ENCODE assay signal across 13 mouse cellular contexts in genomic region chr10:18445603-18446358, GRCm38 (mm10).
DNase-seq lines count a peak whose midpoint lies in the region; ATAC-seq and TF ChIP-seq lines count a peak whose summit lies in the region.
"Had no signal": no experiment of that assay in that cellular context is flagged by ENCODE, and none has a peak within 500 bp of the region (broad histone marks: within the 10 kb centered on the region; RNA-seq: fewer than 3 reads in every experiment).

No protein-coding gene starts in this region.

- H3K27ac ChIP-seq in layer of hippocampus, adult 2 months = peak overlapping the region; percentile 53; the same call in 1 of the 2 replicates
- peak overlapping the region; percentile 57 for H3K27ac ChIP-seq in embryonic facial prominence, embryonic 10.5 days (replicated peaks)
- H3K27ac ChIP-seq in forebrain, embryonic 16.5 days (ENCODE audit: low read length) = peak overlapping the region; percentile 37; the same call in 1 of the 2 replicates
- H3K27ac ChIP-seq in midbrain, embryonic 16.5 days (ENCODE audit: low read length) = peak overlapping the region; percentile 11; the same call in 1 of the 2 replicates
- H3K27ac ChIP-seq: limb, embryonic 13.5 days; macrophage had no signal

- H3K36me3 ChIP-seq in embryonic facial prominence, embryonic 10.5 days (replicated peaks) = no peaks in the 10 kb centered on the region
- H3K36me3 ChIP-seq in forebrain, embryonic 16.5 days (ENCODE audit: control insufficient read depth, insufficient read depth) = no peaks in the 10 kb centered on the region
- H3K36me3 ChIP-seq in midbrain, embryonic 16.5 days (ENCODE audit: control insufficient read depth, insufficient read depth, low read length) = 0 out of 2 replicates have a peak, but pooled peaks cover 2% of the 10 kb centered on the region
- H3K36me3 ChIP-seq: G1E; limb, embryonic 13.5 days had no signal

- no peak for DNase-seq in layer of hippocampus, adult 2 months (ENCODE audit: low spot score in 2 of 2)
- DNase-seq in layer of hippocampus, adult 18-20 months (ENCODE audit: low spot score in 2 of 2) = no peak
- DNase-seq in embryonic facial prominence, embryonic 10.5 days (ENCODE audit: low spot score) = no peak
- no peak for DNase-seq in adrenal gland, adult 2 months
- DNase-seq in frontal cortex, postnatal 36 days (ENCODE audit: low spot score in 2 of 2) = no peak
- DNase-seq in cerebellum, postnatal 14 days = no peak
- DNase-seq: adrenal gland, postnatal 36 days; cerebellum, adult 8-10 months had no signal

- H3K9me3 ChIP-seq in embryonic facial prominence, embryonic 10.5 days = no peaks in the 10 kb centered on the region
- no peaks in the 10 kb centered on the region for H3K9me3 ChIP-seq in forebrain, embryonic 16.5 days (ENCODE audit: control insufficient read depth, low read length)
- no peaks in the 10 kb centered on the region for H3K9me3 ChIP-seq in midbrain, embryonic 16.5 days (replicated peaks; ENCODE audit: control insufficient read depth, low read length, poor library complexity, severe bottlenecking)
- H3K9me3 ChIP-seq: G1E; limb, embryonic 13.5 days had no signal

- peak; percentile 61 for ATAC-seq in forebrain, embryonic 16.5 days
- peak; percentile 57; the same call in 1 of the 2 replicates for ATAC-seq in midbrain, embryonic 16.5 days

- H3K4me3 ChIP-seq in layer of hippocampus, adult 2 months = no peak overlapping the region
- peak overlapping the region; percentile 13; the same call in 1 of the 2 replicates for H3K4me3 ChIP-seq in embryonic facial prominence, embryonic 10.5 days
- no peak overlapping the region for H3K4me3 ChIP-seq in forebrain, embryonic 16.5 days (replicated peaks; ENCODE audit: low read length)
- no peak overlapping the region for H3K4me3 ChIP-seq in midbrain, embryonic 16.5 days (ENCODE audit: low read depth, low read length)
- H3K4me3 ChIP-seq: limb, embryonic 13.5 days had no signal

- TF ChIP-seq CTCF in layer of hippocampus, adult 2 months (conservative IDR thresholded peaks at IDR 0.05) = no peak

- WGBS in embryonic facial prominence, embryonic 10.5 days = 33% methylated on average over 6 of the region's 6 CpGs
- 8% methylated on average over 6 of the region's 6 CpGs for WGBS in forebrain, embryonic 16.5 days
- 13% methylated on average over 6 of the region's 6 CpGs for WGBS in midbrain, embryonic 16.5 days

- 0 out of 2 replicates have a peak overlapping the region, but pooled peaks have one; percentile 11 for H3K4me2 ChIP-seq in forebrain, embryonic 16.5 days (ENCODE audit: low read length)
- peak overlapping the region; percentile 18; the same call in 1 of the 2 replicates for H3K4me2 ChIP-seq in midbrain, embryonic 16.5 days (ENCODE audit: low read length)
- H3K4me2 ChIP-seq: limb, embryonic 13.5 days had no signal

- no peaks in the 10 kb centered on the region for H3K27me3 ChIP-seq in embryonic facial prominence, embryonic 10.5 days (replicated peaks; ENCODE audit: low read depth, poor library complexity, severe bottlenecking)
- H3K27me3 ChIP-seq in forebrain, embryonic 16.5 days (replicated peaks; ENCODE audit: control insufficient read depth, insufficient read depth, low read length) = no peaks in the 10 kb centered on the region
- H3K27me3 ChIP-seq in midbrain, embryonic 16.5 days (ENCODE audit: control insufficient read depth, insufficient read depth, low read depth, low read length) = no peaks in the 10 kb centered on the region
- H3K27me3 ChIP-seq: limb, embryonic 13.5 days had no signal

- no peak overlapping the region for H3K9ac ChIP-seq in forebrain, embryonic 16.5 days (replicated peaks; ENCODE audit: low read depth, low read length)
- no peak overlapping the region for H3K9ac ChIP-seq in midbrain, embryonic 16.5 days (ENCODE audit: low read depth, low read length)
- H3K9ac ChIP-seq: limb, embryonic 13.5 days had no signal

- H3K4me1 ChIP-seq in embryonic facial prominence, embryonic 10.5 days = peaks cover 27% of the 10 kb centered on the region
- H3K4me1 ChIP-seq in forebrain, embryonic 16.5 days (replicated peaks; ENCODE audit: control insufficient read depth, insufficient read depth, low read length) = peaks cover 18% of the 10 kb centered on the region
- peaks cover 16% of the 10 kb centered on the region for H3K4me1 ChIP-seq in midbrain, embryonic 16.5 days (ENCODE audit: control insufficient read depth, insufficient read depth, low read length)
